25 mouse cellular contexts compared by ENCODE assay signal in the genomic region with DNA sequence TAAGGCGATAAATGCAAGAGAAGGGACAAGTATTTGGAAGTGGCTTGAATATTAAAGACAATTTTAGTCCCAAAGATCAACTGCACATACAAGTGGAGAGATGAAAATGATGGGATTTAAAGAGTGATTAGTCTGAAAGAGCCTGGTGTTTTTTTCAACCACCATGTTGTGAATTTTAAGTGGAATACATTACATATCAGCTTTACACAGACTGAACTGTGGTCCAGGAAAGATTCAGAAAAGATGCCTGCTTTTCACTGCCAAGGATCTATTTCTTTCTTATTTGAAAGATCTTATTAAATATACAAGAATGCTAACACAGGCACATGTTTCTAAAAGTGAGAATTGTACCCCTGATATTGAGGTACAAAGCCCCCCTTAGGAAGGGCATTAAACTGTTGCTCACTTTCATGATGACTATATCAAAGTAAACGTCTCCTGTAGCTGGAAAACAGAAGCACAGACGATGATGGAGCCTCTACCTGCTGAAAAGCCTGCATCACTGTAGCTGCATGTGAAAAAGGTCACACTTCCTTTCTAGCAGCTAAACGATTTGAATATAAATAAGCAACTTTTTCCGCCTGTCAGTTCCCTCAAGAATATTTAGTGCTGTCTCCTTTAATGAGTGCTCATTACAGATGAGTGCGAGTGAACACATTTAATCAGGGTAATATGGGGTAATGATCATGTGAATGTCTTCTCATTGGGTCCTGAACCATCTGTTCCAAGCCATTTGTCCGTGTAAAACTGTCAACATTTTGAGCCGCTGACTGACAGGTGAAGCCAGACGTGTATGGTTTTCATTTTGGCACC. TPM values are rescaled to one million over a fixed set of nuclear protein-coding genes. Genes with fewer than 3 reads are reported as not detected.
A peak's percentile ranks its signal among the peaks of the same experiment; 100 is the strongest.
DNase-seq lines count a peak whose midpoint lies in the region; ATAC-seq lines count a peak whose summit lies in the region.
"Had no signal": no experiment of that assay in that cellular context is flagged by ENCODE, and none has a peak within 500 bp of the region (broad histone marks: within the 10 kb centered on the region; RNA-seq: fewer than 3 reads in every experiment).

No protein-coding gene starts in this region.

- H3K9me3 ChIP-seq in midbrain, embryonic 13.5 days = no peaks in the 10 kb centered on the region
- no peaks in the 10 kb centered on the region for H3K9me3 ChIP-seq in midbrain, embryonic 10.5 days (replicated peaks)
- H3K9me3 ChIP-seq in forebrain, embryonic 11.5 days (ENCODE audit: control insufficient read depth, low read length) = no peaks in the 10 kb centered on the region
- H3K9me3 ChIP-seq in hindbrain, embryonic 14.5 days (ENCODE audit: control insufficient read depth, low read length) = no peaks in the 10 kb centered on the region
- H3K9me3 ChIP-seq in neural tube, embryonic 14.5 days (ENCODE audit: control insufficient read depth, low read length) = no peaks in the 10 kb centered on the region
- no peaks in the 10 kb centered on the region for H3K9me3 ChIP-seq in heart, embryonic 11.5 days (replicated peaks; ENCODE audit: control insufficient read depth, low read length)
- no peaks in the 10 kb centered on the region for H3K9me3 ChIP-seq in kidney, embryonic 14.5 days (ENCODE audit: control insufficient read depth, low read length)
- H3K9me3 ChIP-seq: intestine, embryonic 15.5 days had no signal

- DNase-seq in midbrain, embryonic 10.5 days (ENCODE audit: low spot score) = no peak
- DNase-seq in forebrain, embryonic 11.5 days (ENCODE audit: low spot score) = no peak
- peak; percentile 38 for DNase-seq in hindbrain, embryonic 14.5 days (ENCODE audit: low spot score)
- no peak for DNase-seq in left cerebral cortex, adult 8-10 months (ENCODE audit: low spot score in 2 of 2)
- DNase-seq: cerebellum, adult 8-10 months; gastrocnemius, postnatal 14 days; heart, postnatal 36 days; kidney, adult 9 months had no signal

- ATAC-seq in midbrain, embryonic 13.5 days = peak; percentile 80
- peak; percentile 83 for ATAC-seq in forebrain, embryonic 11.5 days (replicated peaks; ENCODE audit: low FRiP score)
- peak; percentile 51; the same call in 1 of the 2 replicates for ATAC-seq in hindbrain, embryonic 14.5 days (ENCODE audit: low FRiP score)
- peak; percentile 56; the same call in 1 of the 2 replicates for ATAC-seq in neural tube, embryonic 14.5 days (ENCODE audit: low read depth)
- no peak for ATAC-seq in heart, embryonic 11.5 days (replicated peaks; ENCODE audit: insufficient number of reproducible peaks, low FRiP score, low TSS enrichment)
- ATAC-seq in kidney, embryonic 14.5 days (ENCODE audit: low FRiP score, low TSS enrichment) = no peak
- ATAC-seq: intestine, embryonic 15.5 days had no signal

- H3K36me3 ChIP-seq in midbrain, embryonic 13.5 days = no peaks in the 10 kb centered on the region
- no peaks in the 10 kb centered on the region for H3K36me3 ChIP-seq in midbrain, embryonic 10.5 days
- H3K36me3 ChIP-seq in forebrain, embryonic 11.5 days (ENCODE audit: control insufficient read depth, insufficient read depth, low read length) = no peaks in the 10 kb centered on the region
- H3K36me3 ChIP-seq in hindbrain, embryonic 14.5 days (replicated peaks; ENCODE audit: control insufficient read depth, insufficient read depth) = no peaks in the 10 kb centered on the region
- H3K36me3 ChIP-seq in neural tube, embryonic 14.5 days (ENCODE audit: control insufficient read depth, insufficient read depth, low read length) = no peaks in the 10 kb centered on the region
- H3K36me3 ChIP-seq in heart, embryonic 11.5 days (ENCODE audit: control insufficient read depth, insufficient read depth, low read length) = no peaks in the 10 kb centered on the region
- no peaks in the 10 kb centered on the region for H3K36me3 ChIP-seq in kidney, embryonic 14.5 days (ENCODE audit: control insufficient read depth, insufficient read depth, low read length)
- H3K36me3 ChIP-seq: intestine, embryonic 15.5 days had no signal

- peaks cover 19% of the 10 kb centered on the region for H3K4me1 ChIP-seq in midbrain, embryonic 13.5 days (replicated peaks)
- peaks cover 6% of the 10 kb centered on the region for H3K4me1 ChIP-seq in midbrain, embryonic 10.5 days
- H3K4me1 ChIP-seq in forebrain, embryonic 11.5 days (replicated peaks; ENCODE audit: control insufficient read depth, insufficient read depth, low read length) = no peaks in the 10 kb centered on the region; the same call in 1 of the 2 replicates
- H3K4me1 ChIP-seq in hindbrain, embryonic 14.5 days (replicated peaks; ENCODE audit: control insufficient read depth, insufficient read depth, low read length) = peaks cover 13% of the 10 kb centered on the region
- H3K4me1 ChIP-seq in neural tube, embryonic 14.5 days (ENCODE audit: control insufficient read depth, insufficient read depth, low read length) = peaks cover 3% of the 10 kb centered on the region; the same call in 1 of the 2 replicates
- no peaks in the 10 kb centered on the region for H3K4me1 ChIP-seq in heart, embryonic 11.5 days (ENCODE audit: control insufficient read depth, insufficient read depth, low read length)
- no peaks in the 10 kb centered on the region for H3K4me1 ChIP-seq in kidney, embryonic 14.5 days (ENCODE audit: control insufficient read depth, insufficient read depth, low read length)
- H3K4me1 ChIP-seq: intestine, embryonic 15.5 days had no signal

- H3K9ac ChIP-seq in midbrain, embryonic 13.5 days (replicated peaks) = no peak overlapping the region
- no peak overlapping the region for H3K9ac ChIP-seq in forebrain, embryonic 11.5 days (ENCODE audit: low read length)
- H3K9ac ChIP-seq in hindbrain, embryonic 14.5 days = no peak overlapping the region
- no peak overlapping the region for H3K9ac ChIP-seq in neural tube, embryonic 14.5 days (replicated peaks; ENCODE audit: low read depth, low read length)
- H3K9ac ChIP-seq in heart, embryonic 11.5 days (ENCODE audit: low read depth, low read length) = no peak overlapping the region
- no peak overlapping the region for H3K9ac ChIP-seq in kidney, embryonic 14.5 days (ENCODE audit: low read depth, low read length)
- H3K9ac ChIP-seq: intestine, embryonic 15.5 days; liver, embryonic 14.5 days had no signal

- no peak overlapping the region for H3K27ac ChIP-seq in midbrain, embryonic 13.5 days
- H3K27ac ChIP-seq in midbrain, embryonic 10.5 days (replicated peaks) = no peak overlapping the region
- H3K27ac ChIP-seq in forebrain, embryonic 11.5 days (ENCODE audit: low read depth, low read length) = no peak overlapping the region
- H3K27ac ChIP-seq in hindbrain, embryonic 14.5 days = no peak overlapping the region
- no peak overlapping the region for H3K27ac ChIP-seq in neural tube, embryonic 14.5 days (ENCODE audit: low read depth, low read length)
- H3K27ac ChIP-seq in heart, embryonic 11.5 days (ENCODE audit: low read depth, low read length) = no peak overlapping the region
- no peak overlapping the region for H3K27ac ChIP-seq in kidney, embryonic 14.5 days (ENCODE audit: low read depth, low read length)
- H3K27ac ChIP-seq: intestine, embryonic 15.5 days; liver, embryonic 14.5 days; macrophage had no signal

- WGBS in midbrain, embryonic 13.5 days = 37% methylated on average over 9 of the region's 9 CpGs
- WGBS in midbrain, embryonic 10.5 days = 76% methylated on average over 9 of the region's 9 CpGs
- WGBS in forebrain, embryonic 11.5 days = 43% methylated on average over 9 of the region's 9 CpGs
- 27% methylated on average over 9 of the region's 9 CpGs for WGBS in hindbrain, embryonic 14.5 days
- 28% methylated on average over 9 of the region's 9 CpGs for WGBS in neural tube, embryonic 14.5 days
- 74% methylated on average over 9 of the region's 9 CpGs for WGBS in heart, embryonic 11.5 days (ENCODE audit: insufficient replicate concordance)
- 74% methylated on average over 9 of the region's 9 CpGs for WGBS in kidney, embryonic 14.5 days

- no peaks in the 10 kb centered on the region for H3K27me3 ChIP-seq in midbrain, embryonic 13.5 days
- H3K27me3 ChIP-seq in midbrain, embryonic 10.5 days (ENCODE audit: low read depth, poor library complexity, severe bottlenecking) = no peaks in the 10 kb centered on the region
- H3K27me3 ChIP-seq in forebrain, embryonic 11.5 days (ENCODE audit: control insufficient read depth, insufficient read depth, low read length) = no peaks in the 10 kb centered on the region
- H3K27me3 ChIP-seq in hindbrain, embryonic 14.5 days (ENCODE audit: control insufficient read depth, insufficient read depth, low read length) = no peaks in the 10 kb centered on the region
- no peaks in the 10 kb centered on the region for H3K27me3 ChIP-seq in neural tube, embryonic 14.5 days (ENCODE audit: control insufficient read depth, insufficient read depth, low read length)
- H3K27me3 ChIP-seq in heart, embryonic 11.5 days (ENCODE audit: control insufficient read depth, insufficient read depth, low read length) = no peaks in the 10 kb centered on the region
- no peaks in the 10 kb centered on the region for H3K27me3 ChIP-seq in kidney, embryonic 14.5 days (ENCODE audit: control insufficient read depth, insufficient read depth, low read length)
- H3K27me3 ChIP-seq: CH12.LX; intestine, embryonic 15.5 days had no signal

- H3K4me2 ChIP-seq in midbrain, embryonic 13.5 days (replicated peaks) = no peak overlapping the region
- no peak overlapping the region for H3K4me2 ChIP-seq in forebrain, embryonic 11.5 days (ENCODE audit: low read depth, low read length, severe bottlenecking)
- no peak overlapping the region; the same call in 1 of the 2 replicates for H3K4me2 ChIP-seq in hindbrain, embryonic 14.5 days (replicated peaks)
- H3K4me2 ChIP-seq in neural tube, embryonic 14.5 days (ENCODE audit: low read depth, low read length) = no peak overlapping the region
- no peak overlapping the region for H3K4me2 ChIP-seq in heart, embryonic 11.5 days
- no peak overlapping the region for H3K4me2 ChIP-seq in kidney, embryonic 14.5 days (replicated peaks; ENCODE audit: low read depth, low read length)
- H3K4me2 ChIP-seq: intestine, embryonic 15.5 days had no signal

- H3K4me3 ChIP-seq in midbrain, embryonic 13.5 days (replicated peaks) = no peak overlapping the region
- no peak overlapping the region for H3K4me3 ChIP-seq in midbrain, embryonic 10.5 days
- no peak overlapping the region for H3K4me3 ChIP-seq in forebrain, embryonic 11.5 days (ENCODE audit: low read depth, low read length)
- no peak overlapping the region for H3K4me3 ChIP-seq in hindbrain, embryonic 14.5 days (replicated peaks; ENCODE audit: low read length)
- H3K4me3 ChIP-seq in neural tube, embryonic 14.5 days (ENCODE audit: low read depth, low read length) = no peak overlapping the region
- H3K4me3 ChIP-seq in heart, embryonic 11.5 days (ENCODE audit: low read depth, low read length) = no peak overlapping the region
- H3K4me3 ChIP-seq in kidney, embryonic 14.5 days (ENCODE audit: low read length) = no peak overlapping the region
- H3K4me3 ChIP-seq: erythroblast, embryonic 14.5 days; intestine, embryonic 15.5 days had no signal

RNA-seq across cellular contexts. Expression of a gene that starts 4.7 kb away (rescaled TPM):
- not detected in 2 replicates for polyA plus RNA-seq in midbrain, embryonic 13.5 days (2015; fragmentation: Nextera tagmentation; extraction: Ambion mirVana)
- polyA plus RNA-seq in midbrain, embryonic 10.5 days (2016; fragmentation: Nextera tagmentation; extraction: Ambion mirVana) = not detected in 2 replicates
- not detected in 2 replicates for polyA plus RNA-seq in forebrain, embryonic 11.5 days (2014; fragmentation: Nextera tagmentation; extraction: Ambion mirVana)
- not detected in 2 replicates for polyA plus RNA-seq in hindbrain, embryonic 14.5 days (2014; fragmentation: Nextera tagmentation; extraction: Ambion mirVana)
- not detected in 2 replicates for polyA plus RNA-seq in neural tube, embryonic 14.5 days (2014; fragmentation: Nextera tagmentation; extraction: Ambion mirVana)
- not detected in 2 replicates for polyA plus RNA-seq in heart, embryonic 11.5 days (2014; fragmentation: Nextera tagmentation; extraction: Ambion mirVana)
- total RNA-seq in left cerebral cortex, adult 8-10 months (2022) = not detected
- not detected in 2 replicates for polyA plus RNA-seq in kidney, embryonic 14.5 days (2014; fragmentation: Nextera tagmentation; extraction: Ambion mirVana)
- total RNA-seq: adrenal gland, postnatal 4 days; CH12.LX; gastrocnemius, postnatal 14 days; heart, adult 18-20 months; heart, postnatal 36 days; layer of hippocampus, postnatal 10 days; left cerebral cortex, postnatal 25 days; MEL; monocyte, adult 5-6 weeks had no signal
- polyA plus RNA-seq: erythroblast, embryonic 14.5 days; heart, embryonic 14.5 days; intestine, embryonic 15.5 days; liver, embryonic 14.5 days; lung, embryonic 16.5 days; macrophage had no signal

Comparison
In these comparisons a context has a peak if more than half of its experiments do, and no peak if none do; other contexts are left out.
1. ATAC-seq: peak in midbrain, embryonic 13.5 days (single experiment), forebrain, embryonic 11.5 days (single experiment), hindbrain, embryonic 14.5 days (single experiment) and neural tube, embryonic 14.5 days (single experiment); none in heart, embryonic 11.5 days (single experiment) and kidney, embryonic 14.5 days (single experiment).